Mouse (Mus musculus) cerebellum, postnatal 4 days (tissue): ENCODE results near the gene Lrwd1.
"Not testable (repeated sequence)": the region's sequence is repeated elsewhere in the genome, so short reads cannot be mapped to it uniquely, and the experiment has no call there.

Source experiments
- DNase-seq, 2 experiments: peaks; one replicate each; pipeline ENCODE4 v3.0.0; 2022; ENCODE audit warnings: low spot score in 2 of 2, mixed read lengths in 1 of 2

Lrwd1 gene

GRCm38 (mm10) chr5:136147704-136148103 is 11.8 kb upstream of the Lrwd1 start:
- DNase-seq = no peak

- no peak for DNase-seq
Observed at GRCm38 (mm10) chr5:136146936-136147335, 11.1 kb upstream of the Lrwd1 start.

GRCm38 (mm10) chr5:136144606-136145430 is 8.9 kb upstream of the Lrwd1 start:
- peak in 1 of 2 experiments; percentile 57 for DNase-seq

GRCm38 (mm10) chr5:136143161-136143755 is 7.4 kb upstream of the Lrwd1 start:
- no peak for DNase-seq

GRCm38 (mm10) chr5:136142746-136143145 is 6.9 kb upstream of the Lrwd1 start:
- DNase-seq = no peak

- DNase-seq = peak in 1 of 2 experiments; percentile 40
Observed at GRCm38 (mm10) chr5:136140057-136140482, 4.2 kb upstream of the Lrwd1 start.

- DNase-seq = no peak
Observed at GRCm38 (mm10) chr5:136139393-136139792, 3.5 kb upstream of the Lrwd1 start.

GRCm38 (mm10) chr5:136137658-136138274 is 1.9 kb upstream of the Lrwd1 start:
- peak in 1 of 2 experiments; percentile 42 for DNase-seq

GRCm38 (mm10) chr5:136136292-136136990 is 567 bp upstream of the Lrwd1 start:
- DNase-seq = no peak

GRCm38 (mm10) chr5:136122165-136122564 is 13.7 kb downstream of the Lrwd1 start:
- no peak for DNase-seq

- no peak for DNase-seq
Observed at GRCm38 (mm10) chr5:136116784-136117112, 19.1 kb downstream of the Lrwd1 start.

- DNase-seq = peak; percentile 96
Observed at GRCm38 (mm10) chr5:136115891-136116783, 19.7 kb downstream of the Lrwd1 start, which contains the start of gene Polr2j. TSS of gene Polr2j (plus strand) at chr5:136116631.

- DNase-seq = not testable (repeated sequence)
Observed at GRCm38 (mm10) chr5:136113546-136113945, 22.3 kb downstream of the Lrwd1 start.

GRCm38 (mm10) chr5:136109042-136109441 is 26.8 kb downstream of the Lrwd1 start:
- DNase-seq = no peak

GRCm38 (mm10) chr5:136108486-136108885 is 27.4 kb downstream of the Lrwd1 start:
- no peak for DNase-seq

- DNase-seq = peak in 1 of 2 experiments; percentile 47
Observed at GRCm38 (mm10) chr5:136104511-136104910, 31.4 kb downstream of the Lrwd1 start.

- peak; percentile 48 to 77 for DNase-seq
Observed at GRCm38 (mm10) chr5:136102099-136102820, 33.6 kb downstream of the Lrwd1 start.

GRCm38 (mm10) chr5:136098536-136098935 is 37.3 kb downstream of the Lrwd1 start:
- no peak for DNase-seq

GRCm38 (mm10) chr5:136095089-136095488 is 40.8 kb downstream of the Lrwd1 start:
- DNase-seq = no peak
